Mouse (Mus musculus) C2C12 (cell line): ENCODE measurements around the gene Tent5c.

Experiments used
- CTCF ChIP-seq: IDR thresholded peaks from one replicate; pipeline ENCODE4 v1.5.1; 2011; ENCODE audit not compliant: control insufficient read depth, insufficient read depth, insufficient read length
- MAX ChIP-seq: IDR thresholded peaks from one replicate; pipeline ENCODE4 v1.6.1; 2011; ENCODE audit warnings: mild to moderate bottlenecking, control low read depth
- USF1 ChIP-seq: IDR thresholded peaks from one replicate; pipeline ENCODE4 v1.6.1; 2011; ENCODE audit warnings: low read depth, mild to moderate bottlenecking, control low read depth, moderate library complexity

- TF ChIP-seq CTCF (no peak), USF1 (no peak), MAX (no peak)
These were observed 46.2 kb upstream of the Tent5c start for GRCm38 (mm10) chr3:100535298-100535697.
